Mouse (Mus musculus) R1 (cell line): ENCODE measurements around the gene Olfr1079.
"Not testable (repeated sequence)": the region's sequence is repeated elsewhere in the genome, so short reads cannot be mapped to it uniquely, and the experiment has no call there.

Experiments used
- DNase-seq: peaks from one replicate; pipeline ENCODE4 v3.0.0-alpha.2; 2018; ENCODE audit warnings: low read depth, low spot score

Olfr1079 gene

GRCm38 (mm10) chr2:86542380-86542779 is at the start of gene Olfr1079:
Gene Olfr1079, minus strand, starts transcription at chr2:86542480.
- DNase-seq, result no peak

DNA sequence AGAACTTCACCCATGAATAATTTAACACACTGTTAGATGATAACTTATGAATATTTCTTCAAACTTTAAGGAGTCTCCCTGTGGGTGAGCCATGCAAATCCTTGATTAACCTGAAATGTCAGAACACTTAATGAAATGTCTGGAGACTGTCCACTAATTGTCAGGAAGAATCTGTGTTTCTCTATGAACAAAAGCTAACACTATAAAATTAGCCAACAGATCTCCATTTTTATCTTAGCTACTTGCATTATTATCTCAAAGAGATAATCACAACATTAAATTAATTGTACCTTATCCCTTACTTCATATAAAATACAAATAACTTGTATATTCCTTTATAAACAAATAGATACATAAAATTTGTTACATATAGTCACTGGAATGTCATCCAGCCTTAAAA is 15.9 kb upstream of the Olfr1079 start, which contains the start of gene Olfr1080:
Gene Olfr1080, minus strand, starts transcription at position 101 of the 400 bp plus-strand sequence.
- not testable (repeated sequence) for DNase-seq

DNA sequence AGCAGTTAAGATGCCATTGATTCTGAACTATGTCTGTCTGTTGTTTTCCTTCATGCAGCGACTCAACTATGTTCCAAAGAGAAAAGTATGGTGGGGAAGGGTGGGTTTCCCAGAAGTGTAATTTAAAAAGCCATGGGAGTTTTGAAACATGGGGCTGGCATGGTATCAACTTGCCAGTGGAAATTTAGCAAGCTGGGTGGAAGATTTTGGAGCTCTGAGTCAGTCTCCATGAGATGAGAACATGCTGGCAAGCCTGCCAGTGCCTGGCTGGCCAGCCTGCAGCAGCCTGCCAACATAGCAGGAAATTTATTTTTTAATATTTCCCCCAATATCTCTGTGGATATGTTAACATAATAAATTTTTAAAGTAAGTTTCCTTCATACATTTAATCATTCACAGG is 11.3 kb downstream of the Olfr1079 start:
- no peak for DNase-seq

DNA sequence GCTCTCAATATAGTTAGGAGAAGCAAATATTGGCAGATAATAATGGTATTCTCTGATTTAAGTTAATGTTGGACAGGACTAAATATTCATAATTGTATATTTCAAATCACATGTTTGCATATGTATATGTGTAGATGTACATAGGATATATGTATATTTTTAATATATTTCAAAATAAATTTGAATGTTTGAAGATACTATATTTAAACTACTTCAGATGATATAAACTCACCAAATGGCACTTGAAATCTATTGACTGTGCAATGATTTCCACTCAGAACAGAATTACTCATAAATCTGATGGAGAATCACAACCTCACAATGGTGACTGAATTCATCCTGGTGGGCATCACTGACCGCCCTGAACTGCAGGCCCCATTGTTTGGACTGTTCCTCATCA is 34.1 kb downstream of the Olfr1079 start, which contains the start of gene Olfr1076:
Gene Olfr1076, plus strand, starts transcription at position 301 of the 400 bp plus-strand sequence.
- DNase-seq, result no peak

DNA sequence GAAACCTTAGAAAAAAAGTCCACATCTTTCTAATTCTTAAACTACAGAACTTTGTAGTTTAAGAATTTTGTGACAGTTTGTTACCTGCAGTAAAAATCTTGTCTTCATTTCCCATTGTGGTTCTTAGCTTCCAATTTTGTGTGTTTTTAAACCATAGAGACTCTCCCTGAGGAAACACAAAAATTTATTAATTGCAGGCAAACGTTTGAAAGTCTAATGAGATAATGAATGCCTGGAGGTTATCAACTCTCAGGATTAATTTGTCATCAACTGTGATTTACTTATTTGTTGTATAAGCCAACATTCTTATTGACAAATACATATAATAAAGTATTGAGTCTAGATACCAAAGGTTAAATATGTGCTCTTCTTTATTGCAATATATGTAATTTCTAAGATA is 55.0 kb downstream of the Olfr1079 start, which contains the start of gene Olfr228:
Gene Olfr228, minus strand, starts transcription at position 101 of the 400 bp plus-strand sequence.
- no peak for DNase-seq
